ENCODE assay signal across 16 mouse cellular contexts in the genomic region with DNA sequence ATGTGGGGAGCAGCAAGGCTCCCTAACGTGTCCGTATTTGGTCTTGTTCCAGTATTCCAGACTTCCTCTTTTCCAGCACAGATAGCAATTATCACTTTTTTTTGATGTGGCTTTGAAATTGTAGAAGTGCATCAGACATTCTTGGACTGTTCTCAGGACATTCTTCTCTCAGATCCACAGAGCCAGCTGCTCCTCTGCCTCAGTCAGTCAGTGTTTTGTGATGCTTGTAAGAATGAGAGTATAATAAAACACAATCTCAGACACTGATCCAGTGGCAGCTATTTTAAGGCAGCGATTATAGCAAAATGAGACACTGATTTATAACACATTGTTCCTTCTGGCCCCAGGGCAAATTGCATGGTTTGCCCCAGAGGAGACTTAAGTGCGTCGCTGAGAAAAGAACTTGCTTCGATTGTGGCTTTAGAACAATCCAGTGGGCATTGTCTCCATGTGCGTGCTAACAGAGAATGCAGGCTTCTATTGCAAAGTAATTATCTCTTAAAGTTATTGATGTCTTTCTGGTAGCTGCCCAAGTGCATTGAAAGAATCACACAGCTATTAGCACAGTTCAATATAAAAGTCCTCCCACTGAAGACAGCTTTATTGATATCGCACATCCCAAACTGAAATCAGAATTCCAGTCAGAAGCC.
DNase-seq lines count a peak whose midpoint lies in the region; ATAC-seq and TF ChIP-seq lines count a peak whose summit lies in the region.
"Had no signal": no experiment of that assay in that cellular context is flagged by ENCODE, and none has a peak within 500 bp of the region (broad histone marks: within the 10 kb centered on the region; RNA-seq: fewer than 3 reads in every experiment).

No protein-coding gene starts in this region.

- intact Hi-C loops in heart, postnatal 14 days (cut with DNase I): no loop called here

- H3K9ac ChIP-seq in lung, embryonic 14.5 days: no peak overlapping the region
- no peak overlapping the region for H3K9ac ChIP-seq in hindbrain, postnatal 0 days (replicated peaks; ENCODE audit: low read length)
- H3K9ac ChIP-seq: embryonic facial prominence, embryonic 15.5 days; limb, embryonic 13.5 days; liver, embryonic 15.5 days had no signal

- no peak for TF ChIP-seq CTCF in lung, embryonic 14.5 days (IDR thresholded peaks at IDR 0.05; ENCODE audit: low read depth)
- no peak for TF ChIP-seq CTCF in hindbrain, postnatal 0 days (IDR thresholded peaks at IDR 0.05; ENCODE audit: low read depth)

- no peak for ATAC-seq in lung, embryonic 14.5 days (ENCODE audit: insufficient read depth)
- ATAC-seq in hindbrain, postnatal 0 days: no peak

- peak; percentile 42 for DNase-seq in lung, embryonic 14.5 days
- DNase-seq in lung, postnatal 25 days (ENCODE audit: low spot score): no peak
- DNase-seq in retina, postnatal 1 day: peak; percentile 11
- no peak for DNase-seq in retina, embryonic 14.5 days (ENCODE audit: low spot score)
- peak; percentile 25 for DNase-seq in hindbrain, postnatal 0 days (ENCODE audit: low spot score)
- no peak for DNase-seq in heart, postnatal 14 days
- DNase-seq in c-Kit-positive CD71-positive TER-119-positive erythroid progenitor cells, embryonic 14.5 days (ENCODE audit: low spot score): no peak
- DNase-seq: cerebellum, adult 11 months; gastrocnemius, postnatal 14 days; kidney, adult 18-20 months; kidney, postnatal 25 days; right cerebral cortex, postnatal 14 days had no signal

- no peaks in the 10 kb centered on the region for H3K36me3 ChIP-seq in lung, embryonic 14.5 days (ENCODE audit: insufficient read depth)
- H3K36me3 ChIP-seq in hindbrain, postnatal 0 days (ENCODE audit: insufficient read depth, low read length): no peaks in the 10 kb centered on the region
- H3K36me3 ChIP-seq: embryonic facial prominence, embryonic 15.5 days; limb, embryonic 13.5 days; liver, embryonic 15.5 days had no signal

- H3K4me2 ChIP-seq in lung, embryonic 14.5 days: no peak overlapping the region
- no peak overlapping the region for H3K4me2 ChIP-seq in hindbrain, postnatal 0 days (ENCODE audit: low read depth, low read length)
- H3K4me2 ChIP-seq: embryonic facial prominence, embryonic 15.5 days; limb, embryonic 13.5 days; liver, embryonic 15.5 days had no signal

- 54% methylated on average over 8 of the region's 8 CpGs for WGBS in lung, embryonic 14.5 days
- WGBS in hindbrain, postnatal 0 days: 50% methylated on average over 8 of the region's 8 CpGs

- peaks cover 3% of the 10 kb centered on the region; the same call in 1 of the 2 replicates for H3K4me1 ChIP-seq in lung, embryonic 14.5 days (ENCODE audit: insufficient read depth)
- H3K4me1 ChIP-seq in hindbrain, postnatal 0 days (ENCODE audit: insufficient read depth, low read length): no peaks in the 10 kb centered on the region
- H3K4me1 ChIP-seq: limb, embryonic 13.5 days; liver, embryonic 15.5 days had no signal

- H3K4me3 ChIP-seq in lung, embryonic 14.5 days (ENCODE audit: low read depth, low read length): no peak overlapping the region
- H3K4me3 ChIP-seq in hindbrain, postnatal 0 days (ENCODE audit: low read length): no peak overlapping the region
- H3K4me3 ChIP-seq: embryonic facial prominence, embryonic 15.5 days; limb, embryonic 13.5 days; liver, embryonic 15.5 days had no signal

- H3K27me3 ChIP-seq in lung, embryonic 14.5 days (ENCODE audit: insufficient read depth, low read length): no peaks in the 10 kb centered on the region
- H3K27me3 ChIP-seq in hindbrain, postnatal 0 days (ENCODE audit: insufficient read depth, low read length): no peaks in the 10 kb centered on the region
- H3K27me3 ChIP-seq: embryonic facial prominence, embryonic 15.5 days; limb, embryonic 13.5 days; liver, embryonic 15.5 days had no signal

- H3K27ac ChIP-seq in lung, embryonic 14.5 days (ENCODE audit: low read depth): no peak overlapping the region
- no peak overlapping the region for H3K27ac ChIP-seq in hindbrain, postnatal 0 days
- H3K27ac ChIP-seq: embryonic facial prominence, embryonic 15.5 days; limb, embryonic 13.5 days; liver, embryonic 15.5 days; macrophage had no signal

- no peaks in the 10 kb centered on the region for H3K9me3 ChIP-seq in lung, embryonic 14.5 days (ENCODE audit: low read depth, low read length)
- no peaks in the 10 kb centered on the region for H3K9me3 ChIP-seq in hindbrain, postnatal 0 days (ENCODE audit: low read length)
- H3K9me3 ChIP-seq: embryonic facial prominence, embryonic 15.5 days; liver, embryonic 15.5 days had no signal

Comparison
In these comparisons a context has a peak if more than half of its experiments do, and no peak if none do; other contexts are left out.
1. DNase-seq: peak in lung, embryonic 14.5 days (single experiment), retina, postnatal 1 day (single experiment) and hindbrain, postnatal 0 days (single experiment); none in lung, postnatal 25 days (single experiment), retina, embryonic 14.5 days (single experiment), heart, postnatal 14 days (0 of 2) and c-Kit-positive CD71-positive TER-119-positive erythroid progenitor cells, embryonic 14.5 days (single experiment).